20 mouse cellular contexts compared by ENCODE assay signal in genomic region chr7:97380500-97381123, GRCm38 (mm10). TPM values are rescaled to one million over a fixed set of nuclear protein-coding genes. Genes with fewer than 3 reads are reported as not detected.
DNase-seq lines count a peak whose midpoint lies in the region; ATAC-seq and TF ChIP-seq lines count a peak whose summit lies in the region.
"Had no signal": no experiment of that assay in that cellular context is flagged by ENCODE, and none has a peak within 500 bp of the region (broad histone marks: within the 10 kb centered on the region; RNA-seq: fewer than 3 reads in every experiment).

No protein-coding gene starts in this region.

- no peak overlapping the region for H3K9ac ChIP-seq in heart, adult 2 months (ENCODE audit: low read depth, low read length)
- no peak overlapping the region for H3K9ac ChIP-seq in intestine, embryonic 14.5 days (ENCODE audit: low read length)
- no peak overlapping the region for H3K9ac ChIP-seq in intestine, postnatal 0 days (ENCODE audit: low read depth, low read length)
- H3K9ac ChIP-seq: embryonic facial prominence, embryonic 12.5 days; forebrain, embryonic 13.5 days; forebrain, embryonic 15.5 days had no signal

- peaks cover 1% of the 10 kb centered on the region; the same call in 1 of the 2 replicates for H3K4me1 ChIP-seq in heart, adult 2 months (ENCODE audit: control insufficient read depth, insufficient read depth, low read length)
- no peaks in the 10 kb centered on the region for H3K4me1 ChIP-seq in intestine, embryonic 14.5 days (replicated peaks; ENCODE audit: control insufficient read depth, insufficient read depth, low read length)
- no peaks in the 10 kb centered on the region for H3K4me1 ChIP-seq in intestine, postnatal 0 days (replicated peaks; ENCODE audit: control insufficient read depth, insufficient read depth, low read length)
- H3K4me1 ChIP-seq: embryonic facial prominence, embryonic 10.5 days; embryonic facial prominence, embryonic 12.5 days; forebrain, embryonic 13.5 days; forebrain, embryonic 15.5 days had no signal

- DNase-seq in heart, adult 11 months: peak; percentile 68
- no peak for DNase-seq in heart, adult 2 months
- DNase-seq in intestine, embryonic 14.5 days (ENCODE audit: low spot score): peak; percentile 25
- peak; percentile 26 for DNase-seq in brain, adult 2 months (ENCODE audit: low read depth, low spot score)
- peak; percentile 50 for DNase-seq in telencephalon, adult 2 months (ENCODE audit: low read depth, low spot score)
- DNase-seq in urinary bladder, postnatal 4 days (ENCODE audit: low spot score in 2 of 2): no peak
- DNase-seq: adrenal gland, adult 2 months; adrenal gland, postnatal 10 days; adrenal gland, postnatal 25 days; cerebellum, adult 11-12 months; cerebellum, adult 9-10 months; cerebellum, postnatal 10 days; cerebellum, postnatal 25 days had no signal

- no peak for ATAC-seq in intestine, embryonic 14.5 days (replicated peaks; ENCODE audit: low FRiP score, low TSS enrichment, low read depth)
- ATAC-seq in intestine, postnatal 0 days: no peak
- ATAC-seq: forebrain, embryonic 13.5 days; forebrain, embryonic 15.5 days had no signal

- TF ChIP-seq EP300 in heart, adult 2 months (IDR thresholded peaks at IDR 0.05; ENCODE audit: insufficient read depth, low read depth, low read length): no peak

- H3K27me3 ChIP-seq in heart, adult 2 months (ENCODE audit: control insufficient read depth, insufficient read depth, low read length): no peaks in the 10 kb centered on the region
- H3K27me3 ChIP-seq in intestine, embryonic 14.5 days (replicated peaks; ENCODE audit: control insufficient read depth, insufficient read depth, low read length): no peaks in the 10 kb centered on the region
- H3K27me3 ChIP-seq in intestine, postnatal 0 days (replicated peaks; ENCODE audit: control insufficient read depth, insufficient read depth, low read length): no peaks in the 10 kb centered on the region
- H3K27me3 ChIP-seq: embryonic facial prominence, embryonic 12.5 days; forebrain, embryonic 13.5 days; forebrain, embryonic 15.5 days had no signal

- intact Hi-C loops in heart, adult 2 months (cut with DNase I): no loop called here

- H3K27ac ChIP-seq in heart, adult 2 months: no peak overlapping the region
- H3K27ac ChIP-seq in intestine, embryonic 14.5 days (ENCODE audit: low read depth): no peak overlapping the region
- no peak overlapping the region; the same call in 1 of the 2 replicates for H3K27ac ChIP-seq in intestine, postnatal 0 days (ENCODE audit: low read depth, low read length)
- H3K27ac ChIP-seq: embryonic facial prominence, embryonic 10.5 days; embryonic facial prominence, embryonic 12.5 days; forebrain, embryonic 13.5 days; forebrain, embryonic 15.5 days had no signal

- H3K4me3 ChIP-seq in heart, adult 2 months: no peak overlapping the region
- H3K4me3 ChIP-seq in intestine, embryonic 14.5 days (ENCODE audit: low read depth, low read length): no peak overlapping the region
- H3K4me3 ChIP-seq in intestine, postnatal 0 days (ENCODE audit: low read depth, low read length): no peak overlapping the region
- H3K4me3 ChIP-seq: embryonic facial prominence, embryonic 10.5 days; embryonic facial prominence, embryonic 12.5 days; forebrain, embryonic 13.5 days; forebrain, embryonic 15.5 days had no signal

- no peaks in the 10 kb centered on the region for H3K36me3 ChIP-seq in heart, adult 2 months (ENCODE audit: control insufficient read depth, insufficient read depth, low read length)
- H3K36me3 ChIP-seq in intestine, embryonic 14.5 days (ENCODE audit: control insufficient read depth, insufficient read depth, low read length): peaks cover 96% of the 10 kb centered on the region
- H3K36me3 ChIP-seq in intestine, postnatal 0 days (ENCODE audit: control insufficient read depth, insufficient read depth): peaks cover 71% of the 10 kb centered on the region

- no peak for TF ChIP-seq CTCF in heart, adult 2 months (IDR thresholded peaks at IDR 0.05)
- TF ChIP-seq CTCF in intestine, postnatal 0 days (IDR thresholded peaks at IDR 0.05; ENCODE audit: low read depth): no peak

- H3K79me2 ChIP-seq in heart, adult 2 months (replicated peaks; ENCODE audit: control insufficient read depth, insufficient read depth, low read length): no peaks in the 10 kb centered on the region

- whole genome bisulfite sequencing in heart, adult 2 months: 90% methylated on average over 5 of the region's 5 CpGs
- 94% methylated on average over 5 of the region's 5 CpGs for whole genome bisulfite sequencing in intestine, embryonic 14.5 days
- 90% methylated on average over 5 of the region's 5 CpGs for WGBS in intestine, postnatal 0 days

- TF ChIP-seq POLR2A in heart, adult 2 months (IDR thresholded peaks at IDR 0.05; ENCODE audit: insufficient read depth, low read depth, low read length): no peak

- no peak overlapping the region for H3K4me2 ChIP-seq in intestine, embryonic 14.5 days (ENCODE audit: low read length)
- H3K4me2 ChIP-seq in intestine, postnatal 0 days (replicated peaks; ENCODE audit: low read depth): no peak overlapping the region
- H3K4me2 ChIP-seq: embryonic facial prominence, embryonic 12.5 days; forebrain, embryonic 13.5 days; forebrain, embryonic 15.5 days had no signal

- no peaks in the 10 kb centered on the region for H3K9me3 ChIP-seq in intestine, embryonic 14.5 days (ENCODE audit: control insufficient read depth, low read length)
- no peaks in the 10 kb centered on the region for H3K9me3 ChIP-seq in intestine, postnatal 0 days (ENCODE audit: control insufficient read depth)
- H3K9me3 ChIP-seq: embryonic facial prominence, embryonic 10.5 days; embryonic facial prominence, embryonic 12.5 days; forebrain, embryonic 13.5 days; forebrain, embryonic 15.5 days had no signal

RNA-seq across cellular contexts. Expression of gene Alg8, which starts 9.2 kb away (rescaled TPM):
- 1 to 10 TPM; 4.3 to 5.2 TPM for total RNA-seq in heart, adult 2 months (2021)
- polyA plus RNA-seq in heart, adult 2 months (2012; rRNA removed): 7.3 and 9.9 TPM in 2 replicates
- 46.2 and 48.6 TPM in 2 replicates for polyA plus RNA-seq in intestine, embryonic 14.5 days (2014; fragmentation: Nextera tagmentation; extraction: Ambion mirVana)
- polyA plus RNA-seq in intestine, postnatal 0 days (2015; fragmentation: Nextera tagmentation; extraction: Ambion mirVana): 14.5 and 15.7 TPM in 2 replicates

RNA-seq across cellular contexts. Expression of gene Ndufc2, which starts 19.2 kb away (rescaled TPM):
- 100 to 1,000 TPM; 483 to 533 TPM for total RNA-seq in heart, adult 2 months (2021)
- 305 and 346 TPM in 2 replicates for polyA plus RNA-seq in heart, adult 2 months (2012; rRNA removed)
- 386 and 389 TPM in 2 replicates for polyA plus RNA-seq in intestine, embryonic 14.5 days (2014; fragmentation: Nextera tagmentation; extraction: Ambion mirVana)
- 517 and 549 TPM in 2 replicates for polyA plus RNA-seq in intestine, postnatal 0 days (2015; fragmentation: Nextera tagmentation; extraction: Ambion mirVana)

RNA-seq across cellular contexts. Expression of gene Thrsp, which starts 36.9 kb away (rescaled TPM):
- 10 to 100 TPM; 68.6 to 77.2 TPM for total RNA-seq in heart, adult 2 months (2021)
- 118 and 171 TPM in 2 replicates for polyA plus RNA-seq in heart, adult 2 months (2012; rRNA removed)
- 0.23 and 0.41 TPM in 2 replicates for polyA plus RNA-seq in intestine, embryonic 14.5 days (2014; fragmentation: Nextera tagmentation; extraction: Ambion mirVana)
- 1.6 and 2.4 TPM in 2 replicates for polyA plus RNA-seq in intestine, postnatal 0 days (2015; fragmentation: Nextera tagmentation; extraction: Ambion mirVana)
- total RNA-seq: MEL had no signal
- polyA plus RNA-seq: C2C12 had no signal

RNA-seq across cellular contexts. Expression of gene Kctd21, which starts 48.5 kb away (rescaled TPM):
- 1 to 10 TPM; 3.7 to 4.1 TPM for total RNA-seq in heart, adult 2 months (2021)
- polyA plus RNA-seq in heart, adult 2 months (2012; rRNA removed): 3.6 and 6.3 TPM in 2 replicates
- 5.4 and 5.9 TPM in 2 replicates for polyA plus RNA-seq in intestine, embryonic 14.5 days (2014; fragmentation: Nextera tagmentation; extraction: Ambion mirVana)
- 1.4 TPM in 2 replicates for polyA plus RNA-seq in intestine, postnatal 0 days (2015; fragmentation: Nextera tagmentation; extraction: Ambion mirVana)

RNA-seq across cellular contexts. Expression of gene Usp35, which starts 48.8 kb away (rescaled TPM):
- 1 to 10 TPM in 1 of 2 experiments, under 1 TPM in 1; 0.84 to 1.0 TPM for total RNA-seq in heart, adult 2 months (2021)
- polyA plus RNA-seq in heart, adult 2 months (2012; rRNA removed): 2.5 and 2.8 TPM in 2 replicates
- 2.1 and 3.4 TPM in 2 replicates for polyA plus RNA-seq in intestine, embryonic 14.5 days (2014; fragmentation: Nextera tagmentation; extraction: Ambion mirVana)
- 0.41 and 0.48 TPM in 2 replicates for polyA plus RNA-seq in intestine, postnatal 0 days (2015; fragmentation: Nextera tagmentation; extraction: Ambion mirVana)

Comparison
In these comparisons a context has a peak if more than half of its experiments do, and no peak if none do; other contexts are left out.
1. DNase-seq: peak in heart, adult 11 months (single experiment), intestine, embryonic 14.5 days (single experiment), brain, adult 2 months (single experiment) and telencephalon, adult 2 months (single experiment); none in heart, adult 2 months (0 of 2) and urinary bladder, postnatal 4 days (0 of 2).
2. RNA of gene Thrsp, which starts 36.9 kb away (polyA plus RNA-seq): 118 to 171 TPM in heart, adult 2 months; 1.6 to 2.4 TPM in intestine, postnatal 0 days and 0.23 to 0.41 TPM in intestine, embryonic 14.5 days; every median in the first group is over 10 times any median in the second.